Mouse (Mus musculus) testis, adult 2 months (tissue): ENCODE measurements around the gene Lypla2.

Experiments used
- CTCF ChIP-seq: fragments of 200-500 bp; IDR thresholded peaks from 2 replicates; pipeline ENCODE4 v1.5.1; 2012; ENCODE audit warnings: low read depth, mild to moderate bottlenecking, inconsistent platforms, low read length, moderate library complexity; ENCODE audit not compliant: control insufficient read depth, insufficient read depth, insufficient replicate concordance
- POLR2A ChIP-seq: fragments of 200-500 bp; IDR thresholded peaks from 2 replicates; pipeline ENCODE4 v1.6.1; 2012; ENCODE audit warnings: low read depth, mild to moderate bottlenecking, inconsistent platforms, low read length, moderate library complexity; ENCODE audit not compliant: control insufficient read depth

- TF ChIP-seq POLR2A (no peak), CTCF (no peak)
Measured at GRCm38 (mm10) chr4:135993941-135994340, 21.5 kb upstream of the Lypla2 start.
